ENCODE assay signal across 9 mouse cellular contexts in the genomic region with DNA sequence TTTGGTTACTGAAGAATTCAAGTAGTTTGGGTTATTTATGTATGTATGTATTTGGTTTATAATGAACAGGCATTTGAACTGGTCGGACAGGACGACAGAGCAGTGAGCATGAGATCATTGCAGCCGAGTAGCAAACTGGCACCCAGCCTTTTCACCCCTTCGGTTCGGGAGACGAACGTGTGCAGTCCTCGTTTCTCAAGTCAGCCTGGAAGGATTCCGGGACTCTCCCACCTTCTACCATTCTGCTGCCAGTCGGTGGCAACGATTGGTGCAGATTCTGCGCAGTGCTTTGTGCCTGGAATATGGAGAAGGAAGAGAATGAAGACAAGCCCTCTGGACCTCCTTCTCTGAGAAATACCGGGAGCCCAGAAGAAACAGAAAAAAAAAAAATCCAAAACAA. TPM values are rescaled to one million over a fixed set of nuclear protein-coding genes. Genes with fewer than 3 reads are reported as not detected.
DNase-seq lines count a peak whose midpoint lies in the region; ATAC-seq and TF ChIP-seq lines count a peak whose summit lies in the region.
"Had no signal": no experiment of that assay in that cellular context is flagged by ENCODE, and none has a peak within 500 bp of the region (broad histone marks: within the 10 kb centered on the region; RNA-seq: fewer than 3 reads in every experiment).

No protein-coding gene starts in this region.

- no peaks in the 10 kb centered on the region for H3K9me3 ChIP-seq in midbrain, embryonic 11.5 days (ENCODE audit: control insufficient read depth, low read length)
- no peaks in the 10 kb centered on the region for H3K9me3 ChIP-seq in midbrain, embryonic 10.5 days (replicated peaks)
- no peaks in the 10 kb centered on the region for H3K9me3 ChIP-seq in forebrain, embryonic 15.5 days
- no peaks in the 10 kb centered on the region for H3K9me3 ChIP-seq in midbrain, postnatal 0 days (ENCODE audit: low read length)

- H3K27me3 ChIP-seq in midbrain, embryonic 11.5 days (ENCODE audit: control insufficient read depth, insufficient read depth, low read length), result no peaks in the 10 kb centered on the region
- no peaks in the 10 kb centered on the region for H3K27me3 ChIP-seq in midbrain, embryonic 10.5 days (ENCODE audit: low read depth, poor library complexity, severe bottlenecking)
- no peaks in the 10 kb centered on the region for H3K27me3 ChIP-seq in forebrain, embryonic 15.5 days
- no peaks in the 10 kb centered on the region for H3K27me3 ChIP-seq in midbrain, postnatal 0 days (ENCODE audit: insufficient read depth, low read length)

- DNase-seq in midbrain, embryonic 11.5 days (ENCODE audit: low spot score, missing footprints), result peak; percentile 73
- no peak for DNase-seq in midbrain, embryonic 10.5 days (ENCODE audit: low spot score)
- DNase-seq in heart, postnatal 36 days, result peak; percentile 62 to 71
- peak; percentile 77 to 79 for DNase-seq in layer of hippocampus, postnatal 36 days
- DNase-seq in midbrain, postnatal 0 days (ENCODE audit: low spot score), result peak; percentile 93
- DNase-seq in urinary bladder, postnatal 25 days (ENCODE audit: low spot score), result peak; percentile 19
- no peak for DNase-seq in c-Kit-positive CD71-positive TER-119-positive erythroid progenitor cells, embryonic 14.5 days (ENCODE audit: low spot score)

- no peak overlapping the region; the same call in 1 of the 2 replicates for H3K27ac ChIP-seq in midbrain, embryonic 11.5 days (ENCODE audit: low read depth, low read length)
- no peak overlapping the region; the same call in 1 of the 2 replicates for H3K27ac ChIP-seq in midbrain, embryonic 10.5 days (replicated peaks)
- H3K27ac ChIP-seq in forebrain, embryonic 15.5 days (replicated peaks), result peak overlapping the region; percentile 97
- H3K27ac ChIP-seq in midbrain, postnatal 0 days (ENCODE audit: low read depth, low read length), result peak overlapping the region; percentile 86

- no peaks in the 10 kb centered on the region for H3K36me3 ChIP-seq in midbrain, embryonic 11.5 days (ENCODE audit: control insufficient read depth, insufficient read depth, low read length)
- peaks cover 20% of the 10 kb centered on the region for H3K36me3 ChIP-seq in midbrain, embryonic 10.5 days
- H3K36me3 ChIP-seq in forebrain, embryonic 15.5 days, result peaks cover 4% of the 10 kb centered on the region; the same call in 1 of the 2 replicates
- H3K36me3 ChIP-seq in midbrain, postnatal 0 days (ENCODE audit: insufficient read depth, low read length), result no peaks in the 10 kb centered on the region

- no peak for TF ChIP-seq CTCF in midbrain, postnatal 0 days (IDR thresholded peaks at IDR 0.05)

- no peak overlapping the region for H3K9ac ChIP-seq in midbrain, embryonic 11.5 days (ENCODE audit: low read length)
- peak overlapping the region; percentile 53 for H3K9ac ChIP-seq in forebrain, embryonic 15.5 days (replicated peaks)
- H3K9ac ChIP-seq in midbrain, postnatal 0 days (replicated peaks; ENCODE audit: low read length, poor library complexity, severe bottlenecking), result peak overlapping the region; percentile 36

- no peak; the same call in 1 of the 2 replicates for ATAC-seq in midbrain, embryonic 11.5 days (ENCODE audit: low FRiP score)
- peak; percentile 74 for ATAC-seq in forebrain, embryonic 15.5 days (replicated peaks)
- ATAC-seq in midbrain, postnatal 0 days (ENCODE audit: low FRiP score), result peak; percentile 76

- 71% methylated on average over 13 of the region's 13 CpGs for WGBS in midbrain, embryonic 11.5 days
- 72% methylated on average over 13 of the region's 13 CpGs for WGBS in midbrain, embryonic 10.5 days
- WGBS in forebrain, embryonic 15.5 days, result 16% methylated on average over 13 of the region's 13 CpGs
- 34% methylated on average over 13 of the region's 13 CpGs for WGBS in midbrain, postnatal 0 days

- no peak overlapping the region for H3K4me2 ChIP-seq in midbrain, embryonic 11.5 days
- H3K4me2 ChIP-seq in forebrain, embryonic 15.5 days (replicated peaks), result peak overlapping the region; percentile 50
- peak overlapping the region; percentile 49 for H3K4me2 ChIP-seq in midbrain, postnatal 0 days (ENCODE audit: low read depth, low read length, poor library complexity, severe bottlenecking)

- H3K4me3 ChIP-seq in midbrain, embryonic 11.5 days (ENCODE audit: low read depth, low read length), result no peak overlapping the region
- H3K4me3 ChIP-seq in midbrain, embryonic 10.5 days, result no peak overlapping the region
- H3K4me3 ChIP-seq in forebrain, embryonic 15.5 days, result peak overlapping the region; percentile 43
- H3K4me3 ChIP-seq in midbrain, postnatal 0 days (ENCODE audit: low read depth, low read length), result peak overlapping the region; percentile 23

- intact Hi-C loops in heart, postnatal 36 days (cut with DNase I), result loop anchor here (2.0 kb wide), 2 partner anchors 94 to 264 kb away; no protein-coding TSS in a partner anchor

- H3K4me1 ChIP-seq in midbrain, embryonic 11.5 days (ENCODE audit: control insufficient read depth, insufficient read depth, low read length), result peaks cover 6% of the 10 kb centered on the region; the same call in 1 of the 2 replicates
- H3K4me1 ChIP-seq in midbrain, embryonic 10.5 days, result peaks cover 19% of the 10 kb centered on the region
- H3K4me1 ChIP-seq in forebrain, embryonic 15.5 days, result peaks cover 27% of the 10 kb centered on the region
- no peaks in the 10 kb centered on the region for H3K4me1 ChIP-seq in midbrain, postnatal 0 days (ENCODE audit: insufficient read depth, low read length)

RNA-seq across cellular contexts. Expression of gene Gm11146, which starts 7.3 kb away (rescaled TPM):
- not detected in 2 replicates for polyA plus RNA-seq in midbrain, embryonic 11.5 days (2014; fragmentation: Nextera tagmentation; extraction: Ambion mirVana)
- not detected in 2 replicates for polyA plus RNA-seq in midbrain, embryonic 10.5 days (2016; fragmentation: Nextera tagmentation; extraction: Ambion mirVana)
- polyA plus RNA-seq in forebrain, embryonic 15.5 days (2015; fragmentation: Nextera tagmentation; extraction: Ambion mirVana), result not detected in 2 replicates
- total RNA-seq in heart, postnatal 36 days (2021), result not detected
- not detected for total RNA-seq in layer of hippocampus, postnatal 36 days (2021)
- not detected in 2 replicates for total RNA-seq in midbrain, postnatal 0 days (2014; rRNA removed)
- polyA plus RNA-seq in midbrain, postnatal 0 days (2015; fragmentation: Nextera tagmentation; extraction: Ambion mirVana), result not detected in 2 replicates
- polyA plus RNA-seq: gonadal fat pad, adult 2 months had no signal

Comparison
In these comparisons a context has a peak if more than half of its experiments do, and no peak if none do; other contexts are left out.
1. DNase-seq: peak in midbrain, embryonic 11.5 days (single experiment), heart, postnatal 36 days (2 of 2), layer of hippocampus, postnatal 36 days (2 of 2), midbrain, postnatal 0 days (single experiment) and urinary bladder, postnatal 25 days (single experiment); none in midbrain, embryonic 10.5 days (single experiment) and c-Kit-positive CD71-positive TER-119-positive erythroid progenitor cells, embryonic 14.5 days (single experiment).
2. H3K27ac ChIP-seq: peak in forebrain, embryonic 15.5 days (single experiment) and midbrain, postnatal 0 days (single experiment); none in midbrain, embryonic 11.5 days (single experiment) and midbrain, embryonic 10.5 days (single experiment).
3. H3K4me3 ChIP-seq: peak in forebrain, embryonic 15.5 days (single experiment) and midbrain, postnatal 0 days (single experiment); none in midbrain, embryonic 11.5 days (single experiment) and midbrain, embryonic 10.5 days (single experiment).